Mouse (Mus musculus): ENCODE data around the gene Haus6.
"Not testable (repeated sequence)": the region's sequence is repeated elsewhere in the genome, so short reads cannot be mapped to it uniquely, and the experiment has no call there.

Gene Haus6

GRCm38 (mm10) chr4:86611524-86612288, at the start of gene Haus6:
Haus6 (minus strand) TSS chr4:86612055.
- DNase-seq (ENCODE audit: low spot score): peak; percentile 92

- DNase-seq (ENCODE audit: low spot score): no peak
Observed at GRCm38 (mm10) chr4:86657176-86657575, 45.3 kb upstream of the Haus6 start.

- DNase-seq (ENCODE audit: low spot score): not testable (repeated sequence)
Observed at GRCm38 (mm10) chr4:86656410-86656809, 44.6 kb upstream of the Haus6 start.

GRCm38 (mm10) chr4:86651686-86652384, 40.0 kb upstream of the Haus6 start:
- DNase-seq (ENCODE audit: low spot score): no peak

- not testable (repeated sequence) for DNase-seq (ENCODE audit: low spot score)
Observed at GRCm38 (mm10) chr4:86648394-86648793, 36.5 kb upstream of the Haus6 start.

GRCm38 (mm10) chr4:86637561-86637960, 25.7 kb upstream of the Haus6 start:
- DNase-seq (ENCODE audit: low spot score): not testable (repeated sequence)

- not testable (repeated sequence) for DNase-seq (ENCODE audit: low spot score)
Observed at GRCm38 (mm10) chr4:86634873-86635272, 23.0 kb upstream of the Haus6 start.

- not testable (repeated sequence) for DNase-seq (ENCODE audit: low spot score)
Observed at GRCm38 (mm10) chr4:86634312-86634711, 22.5 kb upstream of the Haus6 start.

GRCm38 (mm10) chr4:86632556-86632955, 20.7 kb upstream of the Haus6 start:
- DNase-seq (ENCODE audit: low spot score): not testable (repeated sequence)

GRCm38 (mm10) chr4:86631831-86632230, 20.0 kb upstream of the Haus6 start:
- no peak for DNase-seq (ENCODE audit: low spot score)

- DNase-seq (ENCODE audit: low spot score): not testable (repeated sequence)
Observed at GRCm38 (mm10) chr4:86626496-86626895, 14.6 kb upstream of the Haus6 start.

- no peak for DNase-seq (ENCODE audit: low spot score)
Observed at GRCm38 (mm10) chr4:86625463-86625862, 13.6 kb upstream of the Haus6 start.

GRCm38 (mm10) chr4:86622532-86622931, 10.7 kb upstream of the Haus6 start:
- DNase-seq (ENCODE audit: low spot score): not testable (repeated sequence)

- DNase-seq (ENCODE audit: low spot score): no peak
Observed at GRCm38 (mm10) chr4:86622116-86622515, 10.3 kb upstream of the Haus6 start.

GRCm38 (mm10) chr4:86620506-86620905, 8.7 kb upstream of the Haus6 start:
- DNase-seq (ENCODE audit: low spot score): peak; percentile 8

GRCm38 (mm10) chr4:86612289-86612620, 400 bp upstream of the Haus6 start:
- DNase-seq (ENCODE audit: low spot score): no peak

- no peak for DNase-seq (ENCODE audit: low spot score)
Observed at GRCm38 (mm10) chr4:86591304-86591703, 20.6 kb downstream of the Haus6 start.

GRCm38 (mm10) chr4:86588236-86588635, 23.6 kb downstream of the Haus6 start:
- DNase-seq (ENCODE audit: low spot score): no peak

- no peak for DNase-seq (ENCODE audit: low spot score)
Observed at GRCm38 (mm10) chr4:86580591-86580990, 31.3 kb downstream of the Haus6 start.

- no peak for DNase-seq (ENCODE audit: low spot score)
Observed at GRCm38 (mm10) chr4:86580056-86580455, 31.8 kb downstream of the Haus6 start.

- no peak for DNase-seq (ENCODE audit: low spot score)
Observed at GRCm38 (mm10) chr4:86576630-86577225, 35.1 kb downstream of the Haus6 start.

GRCm38 (mm10) chr4:86576120-86576541, 35.7 kb downstream of the Haus6 start:
- DNase-seq (ENCODE audit: low spot score): no peak
